Mouse (Mus musculus): ENCODE measurements around the gene Mrps26.
"Not testable (repeated sequence)": the region's sequence is repeated elsewhere in the genome, so short reads cannot be mapped to it uniquely, and the experiment has no call there.

Gene Mrps26

DNA sequence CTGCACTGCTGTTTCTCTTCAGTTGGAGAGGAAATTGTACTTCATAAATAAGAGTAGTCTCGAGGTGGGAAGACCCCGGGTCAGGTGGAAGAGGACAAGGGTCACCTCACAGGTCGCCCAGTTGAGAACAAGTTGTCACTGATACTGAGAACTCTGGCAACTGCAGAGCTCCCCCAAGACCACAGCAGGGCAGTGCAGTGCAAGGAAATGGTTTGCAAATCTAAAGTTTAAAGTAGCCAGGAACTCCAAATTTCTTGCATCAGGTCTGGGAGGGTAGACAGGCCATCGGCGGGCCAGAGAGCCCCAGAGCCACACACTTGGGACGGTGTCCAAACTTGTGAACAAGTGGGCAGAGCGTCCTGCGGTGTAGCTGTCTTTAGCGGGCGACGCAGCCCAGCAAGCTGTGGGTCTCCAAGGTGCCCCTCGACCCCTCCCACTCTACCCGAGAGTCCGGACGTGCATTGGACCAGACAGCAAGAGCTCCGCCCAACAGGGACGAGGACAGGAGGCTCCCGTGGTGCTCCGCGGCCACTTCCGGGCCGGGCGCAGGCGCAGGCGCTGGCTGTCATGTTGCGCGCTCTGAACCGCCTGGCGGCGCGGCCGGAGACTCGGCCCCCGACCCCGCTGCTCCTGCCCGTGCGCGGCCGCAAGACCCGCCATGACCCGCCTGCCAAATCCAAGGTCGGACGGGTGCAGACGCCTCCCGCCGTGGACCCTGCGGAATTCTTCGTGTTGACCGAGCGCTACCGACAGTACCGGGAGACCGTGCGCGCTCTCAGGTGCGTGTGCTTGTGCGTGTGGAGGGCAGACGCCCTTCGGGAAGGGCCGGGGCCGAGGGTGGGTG lies at the start of gene Mrps26:
TSS of gene Mrps26 (plus strand) at position 531 of the 844 bp plus-strand sequence.
- peak; percentile 90 to 91 for DNase-seq (ENCODE audit: low spot score in 2 of 2)

DNA sequence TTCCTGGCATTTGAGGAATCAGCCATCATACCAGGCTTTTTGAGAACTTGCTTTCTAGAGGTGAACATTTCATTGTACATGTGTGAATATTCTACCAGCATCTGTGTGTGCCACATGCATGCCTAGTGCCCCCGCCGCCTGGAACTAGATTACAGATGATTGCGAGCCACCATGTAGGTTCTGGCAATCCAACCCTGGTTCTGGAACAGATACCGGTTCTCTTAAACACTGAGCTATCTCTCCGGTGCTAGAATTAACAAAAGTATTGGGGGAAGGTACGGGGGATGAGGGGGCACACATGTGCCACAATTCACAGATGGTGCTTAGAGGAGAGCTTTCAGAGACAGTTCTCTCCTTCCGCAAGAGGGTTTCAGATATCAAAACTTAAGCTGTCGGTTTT lies 49.6 kb upstream of the Mrps26 start:
- DNase-seq (ENCODE audit: low spot score in 2 of 2), result no peak

- DNase-seq (ENCODE audit: low spot score in 2 of 2), result no peak
Measured at GRCm38 (mm10) chr2:130515791-130516190, 47.8 kb upstream of the Mrps26 start.

DNA sequence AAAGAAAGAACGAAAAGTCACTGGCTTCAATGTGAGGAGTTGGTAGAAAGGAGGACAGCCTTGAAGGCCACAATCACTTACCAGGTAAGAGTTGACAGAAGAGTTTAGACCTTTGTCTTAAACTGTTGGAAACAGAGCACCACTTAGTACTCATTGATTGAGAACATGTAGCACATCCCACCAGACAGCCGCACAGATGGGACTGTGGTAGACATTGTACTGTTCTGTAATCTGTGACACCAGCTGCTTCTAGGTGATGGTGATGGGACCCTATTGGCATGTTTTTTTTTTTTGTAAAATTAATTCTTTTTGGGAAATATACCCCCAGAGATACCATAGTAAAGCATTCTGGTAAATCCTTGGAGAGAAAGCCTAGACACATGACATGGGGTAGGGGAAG lies 41.6 kb upstream of the Mrps26 start:
- no peak for DNase-seq (ENCODE audit: low spot score in 2 of 2)

GRCm38 (mm10) chr2:130525480-130525879 lies 38.1 kb upstream of the Mrps26 start:
- DNase-seq (ENCODE audit: low spot score in 2 of 2), result not testable (repeated sequence)

- DNase-seq (ENCODE audit: low spot score in 2 of 2), result no peak
Measured at GRCm38 (mm10) chr2:130528457-130528856, 35.1 kb upstream of the Mrps26 start.

- DNase-seq (ENCODE audit: low spot score in 2 of 2), result no peak
Measured at GRCm38 (mm10) chr2:130529290-130529689, 34.3 kb upstream of the Mrps26 start.

GRCm38 (mm10) chr2:130529925-130530324 lies 33.6 kb upstream of the Mrps26 start:
- no peak for DNase-seq (ENCODE audit: low spot score in 2 of 2)

- no peak for DNase-seq (ENCODE audit: low spot score in 2 of 2)
Measured at GRCm38 (mm10) chr2:130532201-130532600, 31.3 kb upstream of the Mrps26 start.

GRCm38 (mm10) chr2:130535017-130535416 lies 28.5 kb upstream of the Mrps26 start:
- DNase-seq (ENCODE audit: low spot score in 2 of 2), result no peak

DNA sequence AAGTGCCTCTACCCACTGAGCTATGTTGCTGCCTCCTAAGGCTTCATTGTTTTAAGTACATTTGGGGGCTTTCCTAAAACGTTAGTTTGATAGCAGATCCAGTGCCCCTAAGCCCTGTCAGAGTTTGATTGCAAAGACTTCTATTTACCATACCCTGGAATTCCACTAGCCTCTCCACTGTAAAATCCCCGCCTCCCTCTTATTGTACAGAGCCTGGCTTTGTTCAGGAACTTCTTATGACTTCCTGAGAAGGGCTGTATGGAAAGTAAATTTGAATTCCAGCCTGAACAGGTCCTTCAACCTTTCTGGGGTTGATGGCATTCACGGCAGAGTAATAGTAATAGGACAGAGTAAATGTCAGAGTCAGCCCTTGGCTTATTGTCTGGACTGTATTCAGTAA lies 26.7 kb upstream of the Mrps26 start:
- DNase-seq (ENCODE audit: low spot score in 2 of 2), result no peak

DNA sequence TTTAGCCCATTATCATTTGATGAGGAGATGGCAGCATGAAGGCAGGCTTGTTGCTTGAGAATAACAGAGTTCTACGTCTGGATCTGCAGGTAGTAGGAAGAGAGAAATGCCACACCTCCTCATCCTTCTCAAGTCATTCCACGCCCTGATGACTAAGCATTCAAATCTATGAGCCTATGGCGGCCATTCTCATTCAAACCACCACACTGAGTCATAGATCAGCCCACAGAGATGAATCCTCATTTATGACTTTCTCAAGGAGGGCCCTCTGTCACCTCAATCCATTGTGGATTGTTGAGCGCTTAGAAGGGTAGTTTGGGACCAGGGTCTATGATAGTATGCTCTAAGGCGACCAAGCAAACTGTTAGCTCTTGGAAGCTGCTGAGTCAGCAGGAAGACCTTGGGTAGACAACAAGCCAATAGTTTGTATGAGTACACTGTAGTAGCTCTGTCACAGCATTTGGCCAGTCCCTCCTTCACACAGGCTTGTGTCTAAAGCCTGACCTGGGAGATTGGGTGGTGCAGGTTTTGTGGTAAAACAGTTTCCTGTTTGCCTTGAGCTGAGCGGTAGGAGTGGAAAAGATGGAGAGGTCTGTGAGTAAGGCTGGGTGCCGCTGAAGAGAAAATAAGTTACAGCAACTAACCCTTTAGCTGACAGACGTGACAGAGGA lies 24.5 kb upstream of the Mrps26 start:
- DNase-seq (ENCODE audit: low spot score in 2 of 2), result no peak

DNA sequence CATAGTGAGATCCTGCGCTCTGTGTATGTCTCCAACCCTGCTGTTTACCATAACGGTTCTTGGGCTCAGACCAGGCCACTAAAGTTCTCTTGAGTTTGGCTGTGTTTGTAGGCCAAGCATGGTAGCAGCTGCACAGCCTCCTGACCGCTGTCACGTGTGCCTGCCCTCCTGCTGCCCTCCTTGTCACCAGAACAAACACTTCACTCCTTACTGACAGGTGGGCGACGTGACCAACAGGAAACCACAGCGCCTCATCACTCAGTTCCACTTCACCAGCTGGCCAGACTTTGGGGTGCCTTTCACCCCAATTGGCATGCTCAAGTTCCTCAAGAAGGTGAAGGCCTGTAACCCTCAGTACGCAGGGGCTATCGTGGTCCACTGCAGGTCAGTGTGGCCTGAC lies 23.3 kb upstream of the Mrps26 start:
- no peak for DNase-seq (ENCODE audit: low spot score in 2 of 2)

GRCm38 (mm10) chr2:130546957-130547356 lies 16.6 kb upstream of the Mrps26 start:
- no peak for DNase-seq (ENCODE audit: low spot score in 2 of 2)

GRCm38 (mm10) chr2:130554841-130555240 lies 8.7 kb upstream of the Mrps26 start:
- no peak for DNase-seq (ENCODE audit: low spot score in 2 of 2)

GRCm38 (mm10) chr2:130556292-130556691 lies 7.2 kb upstream of the Mrps26 start:
- no peak for DNase-seq (ENCODE audit: low spot score in 2 of 2)

DNA sequence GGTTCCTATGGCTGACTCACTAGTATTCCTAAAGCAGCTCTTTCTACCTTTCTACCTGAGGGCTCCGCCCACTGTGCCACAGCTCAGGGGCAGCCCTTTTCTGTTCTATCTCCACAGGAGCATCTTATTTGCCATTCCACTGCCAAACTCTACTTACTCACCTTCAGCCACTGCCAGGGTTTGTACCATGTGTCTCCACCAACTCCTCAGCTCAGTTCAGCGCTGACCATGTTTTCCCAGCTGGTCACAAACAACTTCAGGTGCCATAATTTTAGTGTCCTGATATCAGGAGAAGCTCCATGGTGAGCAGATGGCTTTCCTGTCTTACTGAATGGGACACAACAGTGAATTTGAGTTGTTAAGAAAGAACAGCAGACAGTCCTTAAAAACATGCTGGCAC lies 6.1 kb upstream of the Mrps26 start:
- no peak for DNase-seq (ENCODE audit: low spot score in 2 of 2)

GRCm38 (mm10) chr2:130558015-130558414 lies 5.5 kb upstream of the Mrps26 start:
- DNase-seq (ENCODE audit: low spot score in 2 of 2), result no peak

- no peak for DNase-seq (ENCODE audit: low spot score in 2 of 2)
Measured at GRCm38 (mm10) chr2:130564063-130564462, 521 bp downstream of the Mrps26 start.

DNA sequence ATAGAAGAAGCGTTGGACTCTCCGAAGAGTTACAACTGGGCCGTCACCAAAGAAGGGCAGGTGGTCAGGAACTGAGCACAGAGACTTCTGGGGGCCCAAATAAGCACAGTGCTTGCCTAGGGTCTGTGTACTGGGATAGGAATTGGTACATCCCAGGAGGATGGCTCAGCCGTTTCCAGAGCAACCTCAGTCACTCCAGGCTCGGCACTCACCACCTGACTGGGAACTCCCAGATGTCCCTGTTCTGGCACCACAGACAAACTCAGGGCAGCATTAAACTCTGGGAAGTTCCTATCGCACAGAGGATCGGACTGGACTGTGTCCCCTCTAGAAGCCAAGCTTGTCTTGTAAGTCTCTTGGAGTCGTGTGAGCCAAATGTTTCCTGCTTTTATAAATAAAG lies 1.4 kb downstream of the Mrps26 start:
- no peak for DNase-seq (ENCODE audit: low spot score in 2 of 2)

DNA sequence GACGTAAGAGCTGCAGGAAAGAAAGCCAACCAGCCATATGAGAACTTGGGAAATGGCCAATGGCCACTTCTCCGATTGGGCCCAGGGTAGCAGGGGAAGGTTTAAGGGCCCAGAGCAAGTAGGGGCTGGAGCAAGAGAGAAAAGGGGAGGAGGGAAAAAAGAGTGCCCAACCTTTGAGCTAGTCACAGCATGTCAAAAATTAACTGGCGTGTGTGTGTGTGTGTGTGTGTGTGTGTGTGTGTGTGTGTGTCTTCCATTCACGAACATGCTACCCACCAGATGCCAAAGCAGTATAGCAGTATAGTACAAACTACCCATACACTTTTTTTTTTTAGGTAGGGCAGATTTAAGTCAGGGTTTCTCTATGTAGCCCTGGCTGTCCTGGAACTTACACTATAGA lies 5.4 kb downstream of the Mrps26 start:
- DNase-seq (ENCODE audit: low spot score in 2 of 2), result no peak

GRCm38 (mm10) chr2:130569926-130570325 lies 6.4 kb downstream of the Mrps26 start:
- no peak for DNase-seq (ENCODE audit: low spot score in 2 of 2)

- DNase-seq (ENCODE audit: low spot score in 2 of 2), result no peak
Measured at GRCm38 (mm10) chr2:130574960-130575359, 11.4 kb downstream of the Mrps26 start.

All from frontal cortex, postnatal 10 days (tissue).